Mouse (Mus musculus) liver, adult 2 months (tissue): Measurements from ENCODE around the gene Myo3a.

Experiments
- CTCF ChIP-seq: fragments of 200-500 bp; IDR thresholded peaks from 2 replicates; pipeline ENCODE4 v1.5.1; 2011; ENCODE audit warnings: low read depth, low read length, control low read depth
- POLR2A ChIP-seq: fragments of 200-500 bp; IDR thresholded peaks from 2 replicates; pipeline ENCODE4 v1.6.1; 2011; ENCODE audit warnings: low read length, control low read depth; ENCODE audit not compliant: insufficient read depth; ENCODE audit errors: extremely low read depth

GRCm38 (mm10) chr2:22590206-22590490 lies 362.8 kb downstream of the Myo3a start:
- TF ChIP-seq CTCF: no peak
- TF ChIP-seq POLR2A: no peak
